Comparison of ENCODE assay signal across 32 mouse cellular contexts in genomic region chr1:39664039-39664625, GRCm38 (mm10). TPM values are rescaled to one million over a fixed set of nuclear protein-coding genes. Genes with fewer than 3 reads are reported as not detected.
DNase-seq lines count a peak whose midpoint lies in the region; ATAC-seq and TF ChIP-seq lines count a peak whose summit lies in the region.
"Had no signal": no experiment of that assay in that cellular context is flagged by ENCODE, and none has a peak within 500 bp of the region (broad histone marks: within the 10 kb centered on the region; RNA-seq: fewer than 3 reads in every experiment).

No protein-coding gene starts in this region.

- in situ Hi-C loops in ES-E14 (cut with MboI; ENCODE audit: low sequenced_read_pairs in 2 of 2, unreplicated experiment in 2 of 2), result no loop called here

- H3K9ac ChIP-seq in ES-E14 (ENCODE audit: insufficient read depth, low read depth, low read length, poor library complexity, severe bottlenecking), result no peak overlapping the region
- no peak overlapping the region for H3K9ac ChIP-seq in forebrain, embryonic 16.5 days (replicated peaks; ENCODE audit: low read depth, low read length)
- H3K9ac ChIP-seq: embryonic facial prominence, embryonic 12.5 days; embryonic facial prominence, embryonic 15.5 days; hindbrain, embryonic 12.5 days; hindbrain, embryonic 15.5 days had no signal

- H3K4me1 ChIP-seq in E14TG2a.4 (replicated peaks; ENCODE audit: low read depth, low read length), result peaks cover 20% of the 10 kb centered on the region
- H3K4me1 ChIP-seq in ES-E14 (ENCODE audit: control insufficient read depth in 2 of 2, insufficient read depth in 2 of 2, low read length in 2 of 2, poor library complexity in 1 of 2), result no peaks in the 10 kb centered on the region; a peak in 1 of 4 replicates
- H3K4me1 ChIP-seq in forebrain, embryonic 16.5 days (replicated peaks; ENCODE audit: control insufficient read depth, insufficient read depth, low read length), result no peaks in the 10 kb centered on the region
- H3K4me1 ChIP-seq: embryonic facial prominence, embryonic 12.5 days; embryonic facial prominence, embryonic 15.5 days; hindbrain, embryonic 12.5 days; hindbrain, embryonic 15.5 days had no signal

- H3K9me3 ChIP-seq in E14TG2a.4 (ENCODE audit: low read length), result no peaks in the 10 kb centered on the region
- no peaks in the 10 kb centered on the region for H3K9me3 ChIP-seq in ES-E14 (ENCODE audit: control insufficient read depth, insufficient read depth, low read depth, low read length)
- no peaks in the 10 kb centered on the region for H3K9me3 ChIP-seq in forebrain, embryonic 16.5 days (ENCODE audit: control insufficient read depth, low read length)
- H3K9me3 ChIP-seq: embryonic facial prominence, embryonic 12.5 days; embryonic facial prominence, embryonic 15.5 days; G1E; hindbrain, embryonic 12.5 days; hindbrain, embryonic 15.5 days had no signal

- ATAC-seq in forebrain, embryonic 16.5 days, result no peak
- ATAC-seq: activated CD4-positive, CD25-positive, alpha-beta regulatory T cell, adult 4 months; CD4-positive, CD25-positive, alpha-beta regulatory T cell, adult 4 months; forebrain, embryonic 14.5 days; intestine, postnatal 0 days; Patski had no signal

- 84% methylated on average over 7 of the region's 7 CpGs for WGBS in forebrain, embryonic 16.5 days

- TF ChIP-seq CTCF in layer of hippocampus, adult 2 months (conservative IDR thresholded peaks at IDR 0.05), result peak; percentile 36
- TF ChIP-seq CTCF in E14TG2a.4 (conservative IDR thresholded peaks at IDR 0.05; ENCODE audit: low read length), result peak; percentile 19; the same call in 1 of the 2 replicates

- no peaks in the 10 kb centered on the region for H3K27me3 ChIP-seq in E14TG2a.4 (ENCODE audit: insufficient read depth, low read length)
- no peaks in the 10 kb centered on the region; the same call in 1 of the 2 replicates for H3K27me3 ChIP-seq in forebrain, embryonic 16.5 days (replicated peaks; ENCODE audit: control insufficient read depth, insufficient read depth, low read length)
- H3K27me3 ChIP-seq: embryonic facial prominence, embryonic 12.5 days; embryonic facial prominence, embryonic 15.5 days; hindbrain, embryonic 12.5 days; hindbrain, embryonic 15.5 days had no signal

- no peak overlapping the region for H3K4me2 ChIP-seq in forebrain, embryonic 16.5 days (ENCODE audit: low read length)
- H3K4me2 ChIP-seq: embryonic facial prominence, embryonic 12.5 days; embryonic facial prominence, embryonic 15.5 days; heart, embryonic 11.5 days; hindbrain, embryonic 12.5 days; hindbrain, embryonic 15.5 days had no signal

- H3K4me3 ChIP-seq in layer of hippocampus, adult 2 months, result no peak overlapping the region
- H3K4me3 ChIP-seq in E14TG2a.4 (replicated peaks; ENCODE audit: low read length) (no peak overlapping the region), ES-E14 (ENCODE audit: insufficient read depth in 1 of 2, low read depth in 1 of 2, low read length in 2 of 2, poor library complexity in 1 of 2, severe bottlenecking in 1 of 2) (no peak overlapping the region)
- H3K4me3 ChIP-seq in forebrain, embryonic 16.5 days (replicated peaks; ENCODE audit: low read length), result no peak overlapping the region
- H3K4me3 ChIP-seq: embryonic facial prominence, embryonic 12.5 days; embryonic facial prominence, embryonic 15.5 days; heart, adult 2 months; hindbrain, embryonic 12.5 days; hindbrain, embryonic 15.5 days had no signal

- H3K27ac ChIP-seq in layer of hippocampus, adult 2 months, result no peak overlapping the region
- no peak overlapping the region for H3K27ac ChIP-seq in ES-E14 (ENCODE audit: insufficient read depth, low read depth, low read length, poor library complexity, severe bottlenecking)
- H3K27ac ChIP-seq in forebrain, embryonic 16.5 days (ENCODE audit: low read length), result no peak overlapping the region
- H3K27ac ChIP-seq: embryonic facial prominence, embryonic 12.5 days; embryonic facial prominence, embryonic 15.5 days; heart, adult 2 months; hindbrain, embryonic 12.5 days; hindbrain, embryonic 15.5 days had no signal

- no peak for DNase-seq in layer of hippocampus, adult 2 months (ENCODE audit: low spot score in 2 of 2)
- DNase-seq in layer of hippocampus, postnatal 25 days (ENCODE audit: extremely low spot score in 1 of 2, low spot score in 1 of 2), result no peak
- DNase-seq in A20 (ENCODE audit: low read depth, low spot score) (peak; percentile 30), ES-E14 (ENCODE audit: low read depth, low spot score) (no peak)
- no peak for DNase-seq in spleen, postnatal 10 days (ENCODE audit: low spot score in 2 of 2)
- no peak for DNase-seq in cerebellum, adult 9-11 months
- DNase-seq: adrenal gland, adult 8-10 months; adrenal gland, postnatal 36 days; cerebellum, adult 11 months; cerebellum, adult 8-10 months; cerebellum, postnatal 14 days; gastrocnemius, postnatal 25 days; heart, adult 2 months; kidney, adult 2 months had no signal

- H3K36me3 ChIP-seq in E14TG2a.4 (ENCODE audit: insufficient read depth, low read length) (no peaks in the 10 kb centered on the region), ES-E14 (ENCODE audit: control insufficient read depth, insufficient read depth, low read length, poor library complexity, severe bottlenecking) (no peaks in the 10 kb centered on the region)
- no peaks in the 10 kb centered on the region for H3K36me3 ChIP-seq in forebrain, embryonic 16.5 days (ENCODE audit: control insufficient read depth, insufficient read depth)
- H3K36me3 ChIP-seq: embryonic facial prominence, embryonic 12.5 days; embryonic facial prominence, embryonic 15.5 days; G1E; hindbrain, embryonic 12.5 days; hindbrain, embryonic 15.5 days had no signal

TF ChIP-seq in ES-E14, 5 proteins besides CTCF, POLR2A, EP300 and RAD21:
- TF ChIP-seq MAFK (IDR thresholded peaks at IDR 0.05; ENCODE audit: insufficient read depth, low read depth, low read length), result peak; percentile 28; the same call in 1 of the 2 replicates
- TF ChIP-seq CHD2 (IDR thresholded peaks at IDR 0.05; ENCODE audit: low read depth, low read length), result no peak

RNA-seq across cellular contexts. Expression of gene Creg2, which starts 12.9 kb away (rescaled TPM):
- total RNA-seq in layer of hippocampus, adult 2 months (2021), result 10 to 100 TPM; 99.7 to 100.0 TPM
- total RNA-seq in layer of hippocampus, postnatal 25 days (2021), result 10 to 100 TPM; 84.2 to 90.8 TPM
- 0.22 and 0.48 TPM in 2 replicates for total RNA-seq in ES-E14 (2012; rRNA removed)
- 1.1 and 2.3 TPM in 2 replicates for polyA plus RNA-seq in forebrain, embryonic 16.5 days (2015; fragmentation: Nextera tagmentation; extraction: Ambion mirVana)
- total RNA-seq: heart, postnatal 25 days; hematopoietic stem cell, adult 5-6 weeks had no signal
- polyA plus RNA-seq: C2C12; CD4-positive, CD25-positive, alpha-beta regulatory T cell, adult 4 months; G1E; heart, adult 2 months; Patski had no signal

RNA-seq across cellular contexts. Expression of gene Rfx8, which starts 56.7 kb away (rescaled TPM):
- total RNA-seq in layer of hippocampus, adult 2 months (2021), result under 1 TPM; 0.22 to 0.51 TPM
- total RNA-seq in layer of hippocampus, postnatal 25 days (2021), result under 1 TPM; 0.19 to 0.54 TPM
- total RNA-seq in ES-E14 (2012; rRNA removed), result not detected in 2 replicates
- polyA plus RNA-seq in forebrain, embryonic 16.5 days (2015; fragmentation: Nextera tagmentation; extraction: Ambion mirVana), result 0.20 TPM in 1 of 2 replicates, not detected in the other
- total RNA-seq: gastrocnemius, adult 8-10 months had no signal
- polyA plus RNA-seq: activated CD4-positive, CD25-positive, alpha-beta regulatory T cell, adult 4 months; CD4-positive, CD25-positive, alpha-beta regulatory T cell, adult 4 months; G1E; intestine, embryonic 14.5 days; kidney, adult 2 months; Patski had no signal

Comparison
In these comparisons a context has a peak if more than half of its experiments do, and no peak if none do; other contexts are left out.
1. RNA of gene Creg2, which starts 12.9 kb away (total RNA-seq): 99.7 to 100.0 TPM in layer of hippocampus, adult 2 months and 84.2 to 90.8 TPM in layer of hippocampus, postnatal 25 days; 0.22 to 0.48 TPM in ES-E14; every median in the first group is over 10 times any median in the second.